Mouse (Mus musculus) Muller cell, postnatal 12 days (primary cell): ENCODE measurements around the gene Hip1.
A peak's percentile ranks its signal among the peaks of the same experiment; 100 is the strongest.

Source experiments
- DNase-seq: peaks from one replicate; pipeline ENCODE4 v3.0.0-alpha.2; 2015; ENCODE audit errors: inconsistent ontology term

Gene Hip1

GRCm38 (mm10) chr5:135445755-135446154, 99.2 kb downstream of the Hip1 start:
- no peak for DNase-seq

GRCm38 (mm10) chr5:135442430-135442829, 102.5 kb downstream of the Hip1 start:
- peak; percentile 79 for DNase-seq

GRCm38 (mm10) chr5:135435039-135435438, 109.9 kb downstream of the Hip1 start:
- DNase-seq = no peak

GRCm38 (mm10) chr5:135433861-135434260, 111.1 kb downstream of the Hip1 start:
- DNase-seq = no peak

GRCm38 (mm10) chr5:135431111-135431510, 113.8 kb downstream of the Hip1 start:
- no peak for DNase-seq

- no peak for DNase-seq
Observed at GRCm38 (mm10) chr5:135428786-135429185, 116.1 kb downstream of the Hip1 start.

- no peak for DNase-seq
Observed at GRCm38 (mm10) chr5:135410266-135410665, 134.7 kb downstream of the Hip1 start.

GRCm38 (mm10) chr5:135408114-135408513, 136.8 kb downstream of the Hip1 start:
- DNase-seq = no peak

GRCm38 (mm10) chr5:135405437-135405836, 139.5 kb downstream of the Hip1 start:
- DNase-seq = no peak

GRCm38 (mm10) chr5:135404623-135405022, 140.3 kb downstream of the Hip1 start:
- no peak for DNase-seq

- peak; percentile 75 for DNase-seq
Observed at GRCm38 (mm10) chr5:135400244-135400643, 144.7 kb downstream of the Hip1 start.

GRCm38 (mm10) chr5:135399382-135399781, 145.5 kb downstream of the Hip1 start:
- no peak for DNase-seq

GRCm38 (mm10) chr5:135395826-135396225, 149.1 kb downstream of the Hip1 start:
- peak; percentile 20 for DNase-seq

- DNase-seq = peak; percentile 90
Observed at GRCm38 (mm10) chr5:135394004-135394823, 150.7 kb downstream of the Hip1 start, which contains the start of gene Pom121. Gene Pom121 (minus strand): TSS chr5:135394546.

- DNase-seq = no peak
Observed at GRCm38 (mm10) chr5:135383771-135384170, 161.1 kb downstream of the Hip1 start.

- DNase-seq = no peak
Observed at GRCm38 (mm10) chr5:135382746-135383145, 162.2 kb downstream of the Hip1 start.

GRCm38 (mm10) chr5:135381356-135381925, 163.5 kb downstream of the Hip1 start:
- DNase-seq = no peak

GRCm38 (mm10) chr5:135380681-135381080, 164.2 kb downstream of the Hip1 start:
- no peak for DNase-seq

- no peak for DNase-seq
Observed at GRCm38 (mm10) chr5:135376341-135376740, 168.6 kb downstream of the Hip1 start.

- DNase-seq = no peak
Observed at GRCm38 (mm10) chr5:135375167-135375566, 169.8 kb downstream of the Hip1 start.

- DNase-seq = no peak
Observed at GRCm38 (mm10) chr5:135373601-135374000, 171.3 kb downstream of the Hip1 start.

- no peak for DNase-seq
Observed at GRCm38 (mm10) chr5:135371195-135371594, 173.7 kb downstream of the Hip1 start.
